Mouse (Mus musculus) G1E (cell line): ENCODE measurements around the gene Dscaml1. TPM values are rescaled to one million over a fixed set of nuclear protein-coding genes. Genes with fewer than 3 reads are reported as not detected.

Experiments
- ATAC-seq: 2 replicates; pipeline ENCODE4 v1.8.0; 2016; ENCODE audit warnings: mild to moderate bottlenecking; ENCODE audit not compliant: insufficient number of reproducible peaks, poor library complexity, low FRiP score, severe bottlenecking; ENCODE audit errors: extremely low read depth
- DNase-seq: peaks from one replicate; pipeline ENCODE4 v3.0.0; 2012; ENCODE audit warnings: low spot score
- H3K27me3 ChIP-seq: 2 replicates; pipeline ENCODE4 v1.6.1; 2012; ENCODE audit warnings: mild to moderate bottlenecking, low read length, inconsistent platforms; ENCODE audit not compliant: insufficient read depth
- H3K36me3 ChIP-seq: replicated peaks from 2 replicates; pipeline ENCODE3; 2012; ENCODE audit warnings: mild to moderate bottlenecking, inconsistent platforms
- H3K4me1 ChIP-seq: 2 replicates; pipeline ENCODE4 v1.6.1; 2012; ENCODE audit warnings: low read depth, low read length, inconsistent platforms, mixed read lengths; ENCODE audit not compliant: insufficient read depth
- H3K4me3 ChIP-seq: 2 replicates; pipeline ENCODE4 v1.5.1; 2012; ENCODE audit warnings: low read depth, mild to moderate bottlenecking, inconsistent platforms, low read length, moderate library complexity, mixed read lengths
- H3K9me3 ChIP-seq: replicated peaks from 2 replicates; pipeline ENCODE4 v1.6.1; 2012; ENCODE audit warnings: inconsistent platforms
- CTCF ChIP-seq: IDR thresholded peaks from 2 replicates; pipeline ENCODE4 v1.5.1; 2012; ENCODE audit warnings: low read depth, low read length, inconsistent platforms, mixed read lengths
- GATA1 ChIP-seq: IDR thresholded peaks from 2 replicates; pipeline ENCODE4 v1.6.1; 2012; ENCODE audit warnings: borderline replicate concordance, low read length, inconsistent platforms, mixed read lengths
- GATA2 ChIP-seq: IDR thresholded peaks from 2 replicates; pipeline ENCODE4 v1.6.1; 2012; ENCODE audit warnings: low read depth, low read length, inconsistent platforms, borderline replicate concordance
- POLR2AphosphoS5 ChIP-seq: IDR thresholded peaks from 2 replicates; pipeline ENCODE4 v1.6.1; 2012; ENCODE audit warnings: low read depth, low read length, inconsistent platforms; ENCODE audit not compliant: insufficient replicate concordance
- TAL1 ChIP-seq: conservative IDR thresholded peaks from 2 replicates; pipeline ENCODE4 v1.6.1; 2012; ENCODE audit warnings: low read depth, low read length, inconsistent platforms, mixed read lengths
- polyA plus RNA-seq: library from polyadenylated mRNA; stranded (reverse); fragments of >175 nt; gene quantifications from 2 replicates; pipeline ENCODE4 v1.2.3, GENCODE M21; 2012
- total RNA-seq, 2 experiments: library from RNA; stranded (forward) in 1 of 2; stranded (reverse) in 1 of 2; fragments of 200-1000 nt in 1 of 2; fragments of >200 nt in 1 of 2; fragmentation: Nextera tagmentation in 1 of 2; gene quantifications; 2 replicates each; pipeline ENCODE4 v1.2.3; 2014 to 2017

Gene Dscaml1
- total and polyA plus RNA-seq, 3 experiments: 0.22 TPM; not detected in 2

GRCm38 (mm10) chr9:45694256-45694655, 267.8 kb downstream of the Dscaml1 start:
- H3K27me3 ChIP-seq: peaks cover 8% of the 10 kb centered on the region; the same call in 1 of the 2 replicates
- no peaks in the 10 kb centered on the region for H3K36me3 ChIP-seq
- H3K4me3 ChIP-seq: no peak overlapping the region
- TF ChIP-seq CTCF (no peak), TAL1 (no peak), GATA1 (no peak), POLR2AphosphoS5 (no peak), GATA2 (no peak)
- H3K9me3 ChIP-seq: no peaks in the 10 kb centered on the region
- ATAC-seq: no peak
- H3K4me1 ChIP-seq: no peaks in the 10 kb centered on the region
- no peak for DNase-seq

- DNase-seq (no peak), ATAC-seq (no peak)
- Histone ChIP-seq H3K9me3 (no peaks in the 10 kb centered on the region), H3K4me3 (no peak overlapping the region), H3K4me1 (no peaks in the 10 kb centered on the region), H3K27me3 (peaks cover 8% of the 10 kb centered on the region; the same call in 1 of the 2 replicates), H3K36me3 (no peaks in the 10 kb centered on the region)
- TF ChIP-seq GATA2: no peak
- TF ChIP-seq POLR2AphosphoS5: no peak
- TF ChIP-seq GATA1: no peak
- no peak for TF ChIP-seq TAL1
- TF ChIP-seq CTCF: no peak
These were observed 272.7 kb downstream of the Dscaml1 start for GRCm38 (mm10) chr9:45699171-45699570.

- no peaks in the 10 kb centered on the region for H3K36me3 ChIP-seq
- no peak for ATAC-seq
These were observed 276.8 kb downstream of the Dscaml1 start for GRCm38 (mm10) chr9:45703236-45703635.

GRCm38 (mm10) chr9:45704441-45704840, 278.0 kb downstream of the Dscaml1 start:
- ATAC-seq (no peak), DNase-seq (no peak)
- Histone ChIP-seq H3K9me3 (no peaks in the 10 kb centered on the region), H3K4me1 (no peaks in the 10 kb centered on the region), H3K4me3 (no peak overlapping the region), H3K27me3 (peaks cover 8% of the 10 kb centered on the region), H3K36me3 (no peaks in the 10 kb centered on the region)
- no peak for TF ChIP-seq CTCF
- no peak for TF ChIP-seq POLR2AphosphoS5
- TF ChIP-seq GATA2: no peak
- TF ChIP-seq TAL1: no peak
- TF ChIP-seq GATA1: no peak

More at GRCm38 (mm10) chr9:45703236-45703635, 276.8 kb downstream of the Dscaml1 start:
- Histone ChIP-seq H3K4me3 (no peak overlapping the region), H3K27me3 (peaks cover 12% of the 10 kb centered on the region), H3K9me3 (no peaks in the 10 kb centered on the region), H3K4me1 (no peaks in the 10 kb centered on the region)
- no peak for TF ChIP-seq GATA2
- no peak for TF ChIP-seq POLR2AphosphoS5
- TF ChIP-seq GATA1: no peak
- TF ChIP-seq TAL1: no peak
- no peak for TF ChIP-seq CTCF
- DNase-seq: no peak

- H3K9me3 ChIP-seq: no peaks in the 10 kb centered on the region
- peaks cover 4% of the 10 kb centered on the region for H3K27me3 ChIP-seq
- H3K36me3 ChIP-seq: no peaks in the 10 kb centered on the region
- no peaks in the 10 kb centered on the region for H3K4me1 ChIP-seq
- H3K4me3 ChIP-seq: no peak overlapping the region
- no peak for ATAC-seq
- no peak for DNase-seq
- TF ChIP-seq TAL1 (no peak), POLR2AphosphoS5 (no peak), CTCF (no peak), GATA1 (no peak), GATA2 (no peak)
These were observed 283.9 kb downstream of the Dscaml1 start for GRCm38 (mm10) chr9:45710300-45710699.

- ATAC-seq (no peak), DNase-seq (no peak)
- H3K36me3 ChIP-seq: no peaks in the 10 kb centered on the region
- H3K4me3 ChIP-seq: no peak overlapping the region
- H3K4me1 ChIP-seq: no peaks in the 10 kb centered on the region
- no peaks in the 10 kb centered on the region; the same call in none of the 2 replicates for H3K27me3 ChIP-seq
- TF ChIP-seq GATA2: no peak
- TF ChIP-seq TAL1: no peak
- TF ChIP-seq GATA1: no peak
- TF ChIP-seq CTCF: no peak
- TF ChIP-seq POLR2AphosphoS5: no peak
- H3K9me3 ChIP-seq: no peaks in the 10 kb centered on the region
These were observed 289.0 kb downstream of the Dscaml1 start for GRCm38 (mm10) chr9:45715387-45715786.
